Mouse (Mus musculus) stomach, embryonic 15.5 days (tissue): Measurements from ENCODE around the gene Ccdc96. TPM values are rescaled to one million over a fixed set of nuclear protein-coding genes. Genes with fewer than 3 reads are reported as not detected.

ENCODE experiments used
- ATAC-seq: fragments of 200-750 bp; cut with Nextera tagmentation; 2 replicates; pipeline ENCODE4 v1.8.0; 2017; ENCODE audit warnings: low read depth, moderate number of reproducible peaks, moderate TSS enrichment; ENCODE audit not compliant: insufficient read depth, low FRiP score
- H3K27ac ChIP-seq: fragments of 300-500 bp; sonication (generic); 2 replicates; pipeline ENCODE4 v1.5.1; 2015; ENCODE audit warnings: mild to moderate bottlenecking, inconsistent platforms
- H3K27me3 ChIP-seq: fragments of 300-500 bp; sonication (generic); replicated peaks from 2 replicates; pipeline ENCODE4 v1.6.1; 2015; ENCODE audit warnings: inconsistent platforms
- H3K36me3 ChIP-seq: fragments of 300-500 bp; sonication (generic); 2 replicates; pipeline ENCODE4 v1.6.1; 2015; ENCODE audit warnings: inconsistent platforms
- H3K4me1 ChIP-seq: fragments of 300-500 bp; sonication (generic); 2 replicates; pipeline ENCODE4 v1.6.1; 2015; ENCODE audit warnings: inconsistent platforms
- H3K4me2 ChIP-seq: fragments of 300-500 bp; sonication (generic); 2 replicates; pipeline ENCODE4 v1.6.1; 2015; ENCODE audit warnings: mild to moderate bottlenecking, inconsistent platforms
- H3K4me3 ChIP-seq: fragments of 300-500 bp; sonication (generic); replicated peaks from 2 replicates; pipeline ENCODE4 v1.5.1; 2015; ENCODE audit warnings: inconsistent platforms
- H3K9ac ChIP-seq: fragments of 300-500 bp; sonication (generic); 2 replicates; pipeline ENCODE4 v1.6.1; 2015; ENCODE audit warnings: inconsistent platforms
- H3K9me3 ChIP-seq: fragments of 300-500 bp; sonication (generic); 2 replicates; pipeline ENCODE4 v1.6.1; 2016; ENCODE audit warnings: inconsistent platforms
- WGBS: fragments of 180-500 bp; shearing (Covaris S2); methylation state at CpG from one replicate; pipeline ENCODE4 v1.1.7; 2015; 5-methylcytosine and 5-hydroxymethylcytosine counted together
- polyA plus RNA-seq: library from polyadenylated mRNA; unstranded; fragments of >200 nt; fragmentation: Nextera tagmentation; extraction: Ambion mirVana; gene quantifications from 2 replicates; pipeline ENCODE4 v1.2.1, GENCODE M21; 2015

Ccdc96 gene
- polyA plus RNA-seq, 1 experiment from 2014 or later, result 0.10 TPM

DNA sequence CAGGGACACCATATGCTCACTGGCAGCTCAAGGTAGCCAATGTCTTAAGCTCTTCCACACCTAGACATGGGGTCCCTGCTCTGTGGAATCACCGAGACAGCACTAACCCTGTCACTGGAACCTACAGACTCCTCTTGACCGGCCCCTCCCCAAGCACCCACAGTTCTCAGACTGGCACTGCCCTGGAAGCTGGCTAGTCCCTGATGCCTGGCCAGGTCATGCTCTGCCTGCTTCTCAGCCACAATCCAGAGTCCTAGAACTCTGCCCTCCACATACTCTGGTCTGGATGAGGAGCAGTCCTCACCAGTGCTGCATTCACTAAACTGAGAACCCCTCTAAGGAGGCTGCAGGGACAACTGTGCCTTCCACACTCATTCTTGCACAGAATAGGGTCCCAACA lies 26.6 kb downstream of the Ccdc96 start:
- H3K4me2 ChIP-seq, result no peak overlapping the region
- no peak overlapping the region for H3K4me3 ChIP-seq
- H3K27me3 ChIP-seq, result no peaks in the 10 kb centered on the region
- H3K27ac ChIP-seq, result no peak overlapping the region
- peaks cover 36% of the 10 kb centered on the region for H3K36me3 ChIP-seq
- no peaks in the 10 kb centered on the region for H3K9me3 ChIP-seq
- no peaks in the 10 kb centered on the region for H3K4me1 ChIP-seq
- no peak for ATAC-seq
- no peak overlapping the region for H3K9ac ChIP-seq
- WGBS, result 91% methylated on average over 2 of the region's 2 CpGs

DNA sequence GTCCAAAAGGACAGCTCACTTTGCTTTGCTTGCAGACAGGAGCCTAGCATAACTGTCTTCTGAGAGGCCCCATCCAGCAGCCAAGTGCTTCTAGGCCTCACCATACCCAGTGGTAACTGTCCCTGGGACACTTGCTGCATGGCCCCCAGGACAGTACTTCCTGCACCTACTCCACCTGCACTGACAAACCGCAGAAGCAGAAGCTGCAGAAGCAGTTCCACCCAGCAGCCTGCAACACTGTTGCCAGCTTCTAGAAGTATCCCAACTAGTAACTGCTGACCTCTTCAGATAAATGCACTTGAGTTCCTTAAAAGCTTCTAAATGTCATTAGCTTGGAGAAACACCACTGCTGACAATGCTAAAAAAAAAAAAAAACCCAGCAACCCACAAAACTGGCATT lies 30.7 kb downstream of the Ccdc96 start:
- Histone ChIP-seq H3K4me2 (no peak overlapping the region), H3K9me3 (no peaks in the 10 kb centered on the region), H3K36me3 (peaks cover 42% of the 10 kb centered on the region), H3K4me1 (no peaks in the 10 kb centered on the region), H3K27ac (no peak overlapping the region), H3K4me3 (no peak overlapping the region), H3K9ac (no peak overlapping the region), H3K27me3 (no peaks in the 10 kb centered on the region)
- WGBS, result 89% methylated on average over 1 of the region's 1 CpGs
- ATAC-seq, result no peak

DNA sequence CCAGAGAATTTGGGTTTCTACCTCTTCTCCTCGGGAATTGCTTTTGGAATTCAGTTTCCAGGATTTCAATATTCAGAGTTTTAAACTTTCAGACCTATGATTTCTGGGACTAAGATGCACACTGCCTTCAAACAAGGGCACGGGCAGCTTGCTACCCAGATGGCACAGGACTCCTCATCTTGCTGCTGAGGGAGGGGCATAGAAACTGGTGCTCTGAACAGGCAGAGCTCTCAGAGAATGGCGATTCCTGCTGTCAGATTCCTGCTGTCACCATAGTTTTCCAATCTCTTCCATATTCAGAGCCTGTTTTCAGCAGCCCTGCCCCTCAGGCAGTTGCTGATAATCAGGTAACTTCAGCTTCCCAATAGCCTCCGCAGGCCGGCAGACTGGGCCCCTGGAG lies 31.2 kb downstream of the Ccdc96 start:
- 84% methylated on average over 5 of the region's 5 CpGs for WGBS
- no peak for ATAC-seq
- Histone ChIP-seq H3K9ac (no peak overlapping the region), H3K9me3 (no peaks in the 10 kb centered on the region), H3K27ac (no peak overlapping the region), H3K36me3 (peaks cover 45% of the 10 kb centered on the region), H3K27me3 (no peaks in the 10 kb centered on the region), H3K4me2 (no peak overlapping the region), H3K4me1 (no peaks in the 10 kb centered on the region), H3K4me3 (no peak overlapping the region)

DNA sequence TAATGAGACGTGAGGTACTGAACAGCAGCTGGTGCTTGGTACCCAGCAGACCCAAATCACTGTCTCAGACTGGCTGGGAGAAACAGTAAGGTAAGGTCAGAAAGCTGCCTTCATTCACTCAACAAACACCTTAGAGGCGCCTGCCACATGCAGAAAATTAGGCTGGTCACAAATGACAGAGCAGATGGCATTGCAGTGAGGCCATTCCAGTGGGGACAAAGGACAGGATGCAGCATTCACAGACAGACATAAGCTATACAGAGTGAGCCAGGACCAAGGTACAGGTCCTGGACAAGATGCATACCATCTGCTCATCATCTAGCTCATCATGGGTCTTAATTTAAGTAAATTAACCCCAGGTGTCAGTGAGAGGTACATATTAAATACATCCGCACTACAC lies 33.2 kb downstream of the Ccdc96 start:
- H3K36me3 ChIP-seq, result peaks cover 37% of the 10 kb centered on the region; the same call in 1 of the 2 replicates
- H3K9me3 ChIP-seq, result no peaks in the 10 kb centered on the region
- H3K27me3 ChIP-seq, result no peaks in the 10 kb centered on the region
- ATAC-seq, result no peak
- WGBS, result 87% methylated on average over 3 of the region's 3 CpGs
- H3K4me3 ChIP-seq, result no peak overlapping the region
- no peak overlapping the region for H3K9ac ChIP-seq
- H3K27ac ChIP-seq, result no peak overlapping the region
- no peaks in the 10 kb centered on the region for H3K4me1 ChIP-seq
- H3K4me2 ChIP-seq, result no peak overlapping the region

DNA sequence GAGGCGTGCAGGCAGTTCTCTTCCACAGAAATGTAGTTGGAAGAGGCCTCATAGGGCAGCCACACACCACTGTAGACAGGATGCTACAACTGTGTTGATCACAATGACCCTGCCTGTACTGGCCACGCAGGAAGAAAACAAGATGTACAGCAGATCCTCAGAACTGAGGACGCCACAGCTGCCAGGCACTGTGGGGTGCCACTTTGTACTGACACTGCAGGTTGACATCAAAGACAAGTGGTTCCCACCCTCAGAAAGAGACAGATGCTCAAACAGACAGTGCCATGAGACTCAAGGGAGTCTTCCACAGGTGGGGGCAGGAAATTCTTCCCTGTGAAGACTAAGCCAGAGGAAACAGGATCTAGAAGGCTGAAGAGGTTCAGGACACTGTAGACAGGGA lies 35.4 kb downstream of the Ccdc96 start:
- WGBS, result 79% methylated on average over 3 of the region's 3 CpGs
- no peaks in the 10 kb centered on the region for H3K27me3 ChIP-seq
- H3K36me3 ChIP-seq, result peaks cover 33% of the 10 kb centered on the region
- no peak overlapping the region for H3K27ac ChIP-seq
- no peak overlapping the region for H3K4me2 ChIP-seq
- H3K9ac ChIP-seq, result no peak overlapping the region
- no peaks in the 10 kb centered on the region for H3K4me1 ChIP-seq
- no peak overlapping the region for H3K4me3 ChIP-seq
- H3K9me3 ChIP-seq, result no peaks in the 10 kb centered on the region
- no peak for ATAC-seq

DNA sequence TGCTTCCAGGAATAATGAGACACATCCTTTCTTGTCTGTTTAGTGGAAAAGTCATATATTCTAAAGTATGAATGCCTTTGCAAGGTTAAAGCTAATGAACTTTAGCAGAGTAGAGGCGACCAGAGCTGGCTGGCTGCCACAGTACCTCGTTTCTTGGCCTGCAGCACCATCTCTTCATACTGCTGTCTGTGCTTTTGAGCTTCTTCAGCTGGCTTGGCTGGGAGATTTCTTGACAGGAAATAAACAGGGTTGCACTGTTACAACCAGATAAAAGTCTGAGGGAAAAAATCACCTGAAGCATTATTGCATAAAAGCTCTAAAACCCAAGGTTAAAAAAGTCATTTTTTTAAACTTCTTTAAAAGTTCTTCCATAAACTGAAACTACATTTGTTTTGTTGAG lies 38.4 kb downstream of the Ccdc96 start:
- Histone ChIP-seq H3K4me3 (no peak overlapping the region), H3K4me1 (no peaks in the 10 kb centered on the region), H3K27ac (no peak overlapping the region), H3K36me3 (peaks cover 21% of the 10 kb centered on the region), H3K27me3 (no peaks in the 10 kb centered on the region), H3K4me2 (no peak overlapping the region), H3K9ac (no peak overlapping the region), H3K9me3 (no peaks in the 10 kb centered on the region)
- no peak for ATAC-seq
- 53% methylated on average over 2 of the region's 2 CpGs for WGBS

DNA sequence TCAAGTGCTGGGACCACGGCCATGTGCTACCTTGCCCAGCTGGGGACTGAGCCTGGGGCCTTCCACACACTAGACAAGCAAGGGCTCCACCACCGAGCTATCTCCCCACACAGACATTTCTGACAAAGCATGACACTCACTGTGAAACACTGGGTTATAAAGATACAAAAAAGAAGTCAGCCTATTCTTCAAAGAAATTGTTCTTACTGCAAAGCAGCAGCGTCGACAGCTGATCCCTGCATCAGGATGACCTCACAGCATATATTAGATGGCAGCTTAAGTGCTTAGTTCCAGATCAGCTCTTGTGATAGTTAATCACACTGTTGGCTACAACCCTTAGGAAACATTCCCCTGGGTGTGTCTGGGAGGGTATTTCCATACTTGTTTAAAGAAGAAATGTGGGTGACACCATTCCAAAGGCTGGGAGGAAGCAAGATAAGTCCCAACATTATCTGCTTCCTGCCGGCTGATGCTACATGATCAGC lies 38.9 kb downstream of the Ccdc96 start:
- 62% methylated on average over 5 of the region's 5 CpGs for WGBS
- Histone ChIP-seq H3K9me3 (no peaks in the 10 kb centered on the region), H3K36me3 (peaks cover 20% of the 10 kb centered on the region), H3K27me3 (no peaks in the 10 kb centered on the region), H3K27ac (no peak overlapping the region), H3K9ac (no peak overlapping the region), H3K4me1 (no peaks in the 10 kb centered on the region), H3K4me2 (no peak overlapping the region), H3K4me3 (no peak overlapping the region)
- no peak for ATAC-seq

DNA sequence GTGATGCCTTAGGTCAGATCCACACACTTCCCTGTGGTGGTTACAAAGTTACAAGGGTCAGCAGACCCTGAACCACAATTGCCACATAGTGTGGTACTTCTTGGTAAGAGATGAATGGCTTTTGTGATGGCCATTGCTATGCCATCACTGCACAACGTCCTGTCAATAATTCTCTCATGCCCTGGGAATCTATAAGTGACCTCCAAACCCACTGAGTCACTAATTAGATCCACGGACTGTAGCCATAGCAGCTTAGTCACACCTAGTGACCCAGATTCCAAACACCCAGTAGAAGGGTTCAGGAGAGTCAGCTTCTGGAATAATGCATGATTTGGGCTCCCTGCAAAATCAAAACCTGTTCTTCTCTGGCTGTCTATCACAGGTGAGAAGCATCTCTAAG lies 40.8 kb downstream of the Ccdc96 start:
- H3K27me3 ChIP-seq, result no peaks in the 10 kb centered on the region
- H3K9me3 ChIP-seq, result no peaks in the 10 kb centered on the region
- no peak overlapping the region for H3K27ac ChIP-seq
- H3K4me1 ChIP-seq, result peaks cover 14% of the 10 kb centered on the region
- ATAC-seq, result no peak
- WGBS, result 66% methylated on average over 2 of the region's 2 CpGs
- peaks cover 12% of the 10 kb centered on the region for H3K36me3 ChIP-seq
- H3K9ac ChIP-seq, result no peak overlapping the region
- H3K4me2 ChIP-seq, result no peak overlapping the region
- no peak overlapping the region for H3K4me3 ChIP-seq

DNA sequence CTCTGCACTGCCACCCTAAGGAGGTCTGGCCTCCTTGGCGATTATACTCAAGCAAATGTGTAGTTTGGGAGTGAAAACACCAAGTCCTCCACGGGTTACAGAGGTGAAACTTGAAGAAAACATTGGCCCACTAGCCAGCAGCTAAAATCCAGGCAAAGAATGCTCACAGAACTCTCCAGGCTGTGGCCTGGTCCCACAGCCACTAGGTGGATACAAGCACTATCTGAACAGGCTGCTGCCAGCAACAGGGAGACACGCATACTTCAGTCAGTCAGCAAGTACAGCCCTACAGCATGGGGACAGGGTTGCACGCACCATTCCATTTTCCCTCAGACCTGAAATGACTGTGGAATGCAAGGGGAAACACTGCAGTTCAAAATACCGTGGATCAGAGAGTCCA lies 41.9 kb downstream of the Ccdc96 start:
- Histone ChIP-seq H3K9me3 (no peaks in the 10 kb centered on the region), H3K36me3 (peaks cover 9% of the 10 kb centered on the region), H3K27me3 (no peaks in the 10 kb centered on the region), H3K4me3 (no peak overlapping the region), H3K27ac (no peak overlapping the region), H3K4me1 (peaks cover 21% of the 10 kb centered on the region), H3K4me2 (no peak overlapping the region), H3K9ac (no peak overlapping the region)
- ATAC-seq, result no peak
- WGBS, result 79% methylated on average over 5 of the region's 5 CpGs

DNA sequence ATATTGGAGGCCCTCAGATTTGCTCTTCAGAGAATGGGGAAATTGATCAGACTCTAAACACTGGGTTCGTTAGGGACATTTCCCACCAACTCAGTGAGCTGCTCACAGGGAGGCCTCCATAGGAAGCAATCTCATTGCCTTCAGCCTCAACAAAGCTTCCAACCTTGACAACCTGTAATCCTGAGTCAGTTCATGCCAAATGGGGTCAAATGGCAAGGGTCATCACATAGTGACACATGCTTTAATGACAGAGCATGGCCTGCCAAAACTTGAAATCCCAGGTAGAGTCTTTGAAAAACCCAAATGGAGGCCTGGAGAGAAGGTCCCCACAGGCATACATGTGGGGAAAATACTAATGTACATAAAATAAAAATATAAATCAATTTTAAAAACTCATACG lies 42.5 kb downstream of the Ccdc96 start:
- Histone ChIP-seq H3K36me3 (peaks cover 5% of the 10 kb centered on the region; the same call in 1 of the 2 replicates), H3K9me3 (no peaks in the 10 kb centered on the region), H3K27me3 (no peaks in the 10 kb centered on the region), H3K27ac (no peak overlapping the region), H3K4me3 (no peak overlapping the region), H3K4me1 (peaks cover 21% of the 10 kb centered on the region), H3K9ac (no peak overlapping the region), H3K4me2 (no peak overlapping the region)
- no peak for ATAC-seq
- WGBS, result 85% methylated on average over 2 of the region's 2 CpGs

DNA sequence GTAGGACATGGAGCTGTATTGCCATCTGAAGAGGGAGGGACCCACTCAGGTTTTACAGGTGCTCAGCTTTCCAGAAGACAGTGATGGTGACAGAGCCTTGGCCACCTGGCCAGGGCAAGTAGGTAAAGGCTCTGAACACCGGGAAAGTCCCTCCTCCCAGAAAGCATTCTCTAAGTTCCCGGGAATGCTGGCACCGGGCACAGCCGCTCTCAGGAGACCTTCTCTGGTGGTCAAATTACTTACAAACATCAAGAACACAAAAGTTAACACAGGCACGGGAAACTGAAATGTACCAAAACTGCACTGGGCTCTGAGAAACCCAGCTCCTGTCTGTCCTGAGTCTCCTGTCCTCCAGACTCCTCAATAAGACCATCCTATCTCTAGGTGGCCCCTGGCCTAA lies 45.3 kb downstream of the Ccdc96 start:
- H3K36me3 ChIP-seq, result no peaks in the 10 kb centered on the region
- no peaks in the 10 kb centered on the region for H3K27me3 ChIP-seq
- H3K4me3 ChIP-seq, result peak overlapping the region; percentile 60
- no peak for ATAC-seq
- no peaks in the 10 kb centered on the region for H3K9me3 ChIP-seq
- peak overlapping the region; percentile 77 for H3K4me2 ChIP-seq
- peaks cover 21% of the 10 kb centered on the region for H3K4me1 ChIP-seq
- peak overlapping the region; percentile 74 for H3K9ac ChIP-seq
- H3K27ac ChIP-seq, result peak overlapping the region; percentile 68
- WGBS, result 3% methylated on average over 5 of the region's 5 CpGs

DNA sequence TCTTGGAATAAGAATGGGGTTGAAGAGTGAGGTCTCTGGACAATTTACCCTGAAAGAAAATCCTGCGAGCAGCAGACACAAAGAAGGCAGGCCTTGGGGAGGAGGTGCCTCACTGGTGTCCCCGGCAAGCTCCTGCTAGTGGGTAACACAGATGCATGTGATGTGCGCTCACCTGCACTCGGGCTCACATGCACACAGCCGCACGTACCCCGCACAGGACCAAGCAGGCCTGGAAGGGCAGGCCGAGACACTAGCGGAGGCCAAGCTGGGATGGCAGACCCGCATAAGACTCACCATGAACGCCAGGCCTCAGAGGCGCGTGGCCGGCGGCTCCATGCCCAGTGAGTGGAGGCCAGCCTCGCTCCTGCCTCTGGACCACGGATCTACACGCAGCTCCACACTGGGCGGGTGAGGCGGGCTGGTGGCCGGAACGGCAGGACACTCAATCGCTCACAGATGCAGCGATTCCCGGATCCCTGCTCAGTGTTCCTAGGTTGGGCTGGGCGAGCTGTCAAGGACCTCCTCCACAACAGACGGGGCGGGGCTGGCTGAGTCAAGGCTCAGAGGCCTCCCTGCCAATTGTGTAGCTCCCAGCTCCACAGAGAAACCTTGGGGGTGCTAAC lies 45.9 kb downstream of the Ccdc96 start:
- Histone ChIP-seq H3K9ac (peak overlapping the region; percentile 74), H3K27ac (peak overlapping the region; percentile 68), H3K9me3 (no peaks in the 10 kb centered on the region), H3K4me1 (peaks cover 21% of the 10 kb centered on the region), H3K4me2 (peak overlapping the region; percentile 77), H3K36me3 (no peaks in the 10 kb centered on the region), H3K4me3 (peak overlapping the region; percentile 60), H3K27me3 (no peaks in the 10 kb centered on the region)
- under 1% methylated on average over 28 of the region's 28 CpGs for WGBS
- ATAC-seq, result peak; percentile 95
